30 mouse cellular contexts compared by ENCODE assay signal in the genomic region with DNA sequence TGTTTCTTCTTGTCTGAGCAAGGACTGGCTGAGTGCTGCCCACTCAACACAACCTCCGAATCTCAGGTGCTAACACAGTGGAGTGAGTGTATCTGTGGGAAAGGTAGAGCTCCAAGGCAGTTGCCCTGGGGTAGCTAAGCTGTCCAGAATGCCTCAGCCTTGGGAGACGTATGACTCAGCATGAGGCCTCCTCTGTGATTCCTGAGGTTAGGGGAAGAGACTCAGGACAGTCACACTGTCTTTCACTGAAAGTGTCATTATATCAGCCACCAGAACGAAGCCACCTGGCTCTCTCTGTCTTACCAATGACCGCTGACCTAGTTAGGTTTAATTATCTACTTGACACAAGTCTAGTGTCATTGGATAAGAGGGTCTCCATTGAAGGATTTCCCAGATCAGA. TPM values are rescaled to one million over a fixed set of nuclear protein-coding genes. Genes with fewer than 3 reads are reported as not detected.
DNase-seq lines count a peak whose midpoint lies in the region; ATAC-seq and TF ChIP-seq lines count a peak whose summit lies in the region.
"Had no signal": no experiment of that assay in that cellular context is flagged by ENCODE, and none has a peak within 500 bp of the region (broad histone marks: within the 10 kb centered on the region; RNA-seq: fewer than 3 reads in every experiment).

No protein-coding gene starts in this region.

- H3K27me3 ChIP-seq in liver, embryonic 11.5 days (replicated peaks; ENCODE audit: control insufficient read depth, insufficient read depth, low read length): no peaks in the 10 kb centered on the region
- H3K27me3 ChIP-seq in liver, embryonic 14.5 days (ENCODE audit: control insufficient read depth, insufficient read depth, low read length): no peaks in the 10 kb centered on the region
- no peaks in the 10 kb centered on the region for H3K27me3 ChIP-seq in hindbrain, embryonic 12.5 days
- H3K27me3 ChIP-seq: heart, embryonic 15.5 days; hindbrain, embryonic 13.5 days; neural tube, embryonic 15.5 days; Patski had no signal

- H3K9ac ChIP-seq in liver, embryonic 11.5 days (ENCODE audit: low read depth, low read length): no peak overlapping the region
- no peak overlapping the region for H3K9ac ChIP-seq in liver, embryonic 14.5 days (replicated peaks)
- H3K9ac ChIP-seq in hindbrain, embryonic 12.5 days: no peak overlapping the region
- H3K9ac ChIP-seq: forebrain, postnatal 0 days; heart, embryonic 15.5 days; hindbrain, embryonic 13.5 days; lung, embryonic 14.5 days; neural tube, embryonic 15.5 days had no signal

- TF ChIP-seq EP300 in liver, embryonic 14.5 days (IDR thresholded peaks at IDR 0.05; ENCODE audit: low read depth): no peak

- 0 out of 2 replicates have a peak, but pooled peaks have one; percentile 8 for ATAC-seq in liver, embryonic 11.5 days (replicated peaks; ENCODE audit: low FRiP score)
- ATAC-seq in liver, embryonic 14.5 days (ENCODE audit: insufficient read depth): no peak
- no peak for ATAC-seq in hindbrain, embryonic 12.5 days (ENCODE audit: low FRiP score)
- ATAC-seq: forebrain, postnatal 0 days; Patski had no signal

- no peak overlapping the region for H3K4me2 ChIP-seq in liver, embryonic 11.5 days
- no peak overlapping the region; the same call in 1 of the 2 replicates for H3K4me2 ChIP-seq in liver, embryonic 14.5 days (ENCODE audit: low read depth)
- H3K4me2 ChIP-seq in hindbrain, embryonic 12.5 days (replicated peaks): no peak overlapping the region
- H3K4me2 ChIP-seq: hindbrain, embryonic 13.5 days; lung, embryonic 14.5 days; neural tube, embryonic 15.5 days had no signal

- H3K9me3 ChIP-seq in liver, embryonic 11.5 days (ENCODE audit: control insufficient read depth, low read length): 0 out of 2 replicates have a peak, but pooled peaks cover 2% of the 10 kb centered on the region
- no peaks in the 10 kb centered on the region for H3K9me3 ChIP-seq in liver, embryonic 14.5 days (ENCODE audit: control insufficient read depth, low read length)
- H3K9me3 ChIP-seq in hindbrain, embryonic 12.5 days (replicated peaks): 0 out of 2 replicates have a peak, but pooled peaks cover 3% of the 10 kb centered on the region
- H3K9me3 ChIP-seq: G1E; heart, embryonic 15.5 days; hindbrain, embryonic 13.5 days; neural tube, embryonic 15.5 days had no signal

- WGBS in liver, embryonic 11.5 days: 70% methylated on average over 4 of the region's 4 CpGs
- WGBS in liver, embryonic 14.5 days (ENCODE audit: insufficient replicate concordance): 48% methylated on average over 4 of the region's 4 CpGs
- WGBS in hindbrain, embryonic 12.5 days: 78% methylated on average over 4 of the region's 4 CpGs

- peak; percentile 11 to 64 for DNase-seq in adrenal gland, adult (ENCODE audit: inconsistent age in 2 of 2, low spot score in 1 of 2)
- no peak for DNase-seq in adrenal gland, postnatal 10 days
- DNase-seq in liver, embryonic 11.5 days (ENCODE audit: low spot score): no peak
- DNase-seq in liver (no peak), 3T3-L1 (ENCODE audit: low read depth, low spot score) (peak; percentile 56)
- DNase-seq in liver, embryonic 14.5 days (ENCODE audit: low read depth in 3 of 3, low spot score in 3 of 3): no peak
- DNase-seq in thymus, postnatal 4 days: no peak
- DNase-seq: cerebellum, adult 18-20 months; cerebellum, postnatal 10 days; forebrain, postnatal 0 days; heart, postnatal 36 days; kidney, adult 8-10 months; kidney, postnatal 4 days; layer of hippocampus, postnatal 36 days; left cerebral cortex, postnatal 4 days; lung, embryonic 14.5 days; lung, postnatal 14 days; right cerebral cortex, adult 18-20 months; spleen, adult 18-20 months; thymus, adult 18-20 months; thymus, postnatal 25 days had no signal

- TF ChIP-seq CTCF in liver, embryonic 14.5 days (IDR thresholded peaks at IDR 0.05; ENCODE audit: low read depth): no peak

- peaks cover 11% of the 10 kb centered on the region for H3K4me1 ChIP-seq in liver, embryonic 11.5 days (replicated peaks; ENCODE audit: control insufficient read depth, insufficient read depth, low read length)
- H3K4me1 ChIP-seq in liver, embryonic 14.5 days (replicated peaks; ENCODE audit: control insufficient read depth in 2 of 2, insufficient read depth in 2 of 2, low read length in 1 of 2): peaks cover 24 to 29% of the 10 kb centered on the region in 2 experiments
- no peaks in the 10 kb centered on the region for H3K4me1 ChIP-seq in hindbrain, embryonic 12.5 days
- H3K4me1 ChIP-seq: hindbrain, embryonic 13.5 days; neural tube, embryonic 15.5 days had no signal

- H3K36me3 ChIP-seq in liver, embryonic 11.5 days (ENCODE audit: control insufficient read depth, insufficient read depth, low read length): no peaks in the 10 kb centered on the region
- H3K36me3 ChIP-seq in liver, embryonic 14.5 days (replicated peaks; ENCODE audit: control insufficient read depth, insufficient read depth, low read depth): no peaks in the 10 kb centered on the region
- H3K36me3 ChIP-seq in hindbrain, embryonic 12.5 days: no peaks in the 10 kb centered on the region
- H3K36me3 ChIP-seq: G1E; heart, embryonic 15.5 days; hindbrain, embryonic 13.5 days; neural tube, embryonic 15.5 days had no signal

- H3K4me3 ChIP-seq in liver, embryonic 11.5 days (ENCODE audit: low read depth, low read length): no peak overlapping the region
- no peak overlapping the region for H3K4me3 ChIP-seq in liver, embryonic 14.5 days (ENCODE audit: insufficient read depth in 1 of 2, low read depth in 2 of 2, low read length in 2 of 2)
- H3K4me3 ChIP-seq in hindbrain, embryonic 12.5 days: no peak overlapping the region
- H3K4me3 ChIP-seq: heart, embryonic 15.5 days; hindbrain, embryonic 13.5 days; neural tube, embryonic 15.5 days had no signal

- no peak overlapping the region for H3K27ac ChIP-seq in liver, embryonic 11.5 days (ENCODE audit: low read depth, low read length)
- H3K27ac ChIP-seq in liver, embryonic 14.5 days: peak overlapping the region; percentile 57; the same call in 1 of the 2 replicates
- H3K27ac ChIP-seq in hindbrain, embryonic 12.5 days: no peak overlapping the region
- H3K27ac ChIP-seq: heart, embryonic 15.5 days; hindbrain, embryonic 13.5 days; kidney, postnatal 0 days; neural tube, embryonic 15.5 days; stomach, postnatal 0 days had no signal

RNA-seq across cellular contexts. Expression of gene Gcnt4, which starts 46.6 kb away (rescaled TPM):
- total RNA-seq in adrenal gland, postnatal 10 days (2021): under 1 TPM; 0.76 to 0.93 TPM
- 0.70 TPM in 2 replicates for polyA plus RNA-seq in liver, embryonic 11.5 days (2014; fragmentation: Nextera tagmentation; extraction: Ambion mirVana)
- 0.64 and 0.86 TPM in 2 replicates for polyA plus RNA-seq in liver, embryonic 14.5 days (2012; rRNA removed)
- polyA plus RNA-seq in liver, embryonic 14.5 days (2014; fragmentation: Nextera tagmentation; extraction: Ambion mirVana): 0.29 and 0.43 TPM in 2 replicates
- 0.34 and 0.40 TPM in 2 replicates for polyA plus RNA-seq in hindbrain, embryonic 12.5 days (2016; fragmentation: Nextera tagmentation; extraction: Ambion mirVana)
- polyA plus RNA-seq: erythroblast, embryonic 14.5 days; G1E had no signal

Comparison
In these comparisons a context has a peak if more than half of its experiments do, and no peak if none do; other contexts are left out.
1. DNase-seq: peak in adrenal gland, adult (2 of 2) and 3T3-L1 (single experiment); none in adrenal gland, postnatal 10 days (single experiment), liver, embryonic 11.5 days (single experiment), liver (single experiment), liver, embryonic 14.5 days (0 of 3) and thymus, postnatal 4 days (single experiment).